Mouse (Mus musculus) heart, postnatal 36 days (tissue): Measurements from ENCODE around the gene Wdr75. TPM values are rescaled to one million over a fixed set of nuclear protein-coding genes. Genes with fewer than 3 reads are reported as not detected.
A peak's percentile ranks its signal among the peaks of the same experiment; 100 is the strongest.

Source experiments
- DNase-seq, 2 experiments: peaks; one replicate each; pipeline ENCODE4 v3.0.0; 2021 to 2022
- intact Hi-C: fragments of 180-260 bp; cut with DNase I; formaldehyde crosslinking; loops from one replicate; pipeline ENCODE4 v1.15.1; 2025
- total RNA-seq, 2 experiments: library from RNA; stranded (reverse); gene quantifications; 2 replicates each; pipeline ENCODE4 v1.2.3; 2021

Gene Wdr75
- total RNA-seq, 2 experiments from 2014 or later, result 16.7 to 22.5 TPM

DNA sequence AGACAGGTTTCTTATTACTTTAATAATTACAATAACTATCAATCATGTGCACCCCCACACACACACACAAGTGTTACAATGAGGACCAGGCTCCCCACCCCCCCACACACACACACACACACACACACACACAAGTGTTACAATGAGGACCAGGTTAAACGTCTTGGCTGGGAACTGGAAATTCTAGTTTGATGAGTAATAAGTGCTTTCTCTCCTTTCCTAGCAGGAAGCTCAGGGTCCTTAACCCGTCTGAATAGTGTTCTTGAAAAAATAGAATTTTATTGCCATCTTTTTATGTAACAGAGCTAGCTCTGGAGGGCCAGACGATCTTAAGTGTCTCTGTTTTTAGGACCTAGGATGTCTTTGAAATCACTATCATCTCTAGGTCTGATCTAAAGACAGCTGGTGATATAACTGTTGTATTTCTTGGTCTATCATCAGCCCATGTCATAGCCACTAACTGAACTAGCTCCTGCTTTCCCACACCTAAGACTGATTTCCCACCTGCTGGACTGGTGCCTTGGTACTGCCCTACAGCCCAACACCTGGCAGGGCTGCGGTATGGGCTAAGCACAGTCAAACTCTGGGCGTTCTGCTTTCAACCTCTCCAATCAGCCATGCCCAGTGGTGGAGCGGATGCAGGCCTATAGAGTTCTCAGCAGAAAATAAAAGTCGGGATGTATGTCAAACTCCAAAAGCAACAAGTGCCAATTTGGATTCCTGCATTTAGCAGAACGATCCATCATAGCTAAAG, 35.7 kb downstream of the Wdr75 start:
- DNase-seq, result no peak
- intact Hi-C loops, result no loop called here

DNA sequence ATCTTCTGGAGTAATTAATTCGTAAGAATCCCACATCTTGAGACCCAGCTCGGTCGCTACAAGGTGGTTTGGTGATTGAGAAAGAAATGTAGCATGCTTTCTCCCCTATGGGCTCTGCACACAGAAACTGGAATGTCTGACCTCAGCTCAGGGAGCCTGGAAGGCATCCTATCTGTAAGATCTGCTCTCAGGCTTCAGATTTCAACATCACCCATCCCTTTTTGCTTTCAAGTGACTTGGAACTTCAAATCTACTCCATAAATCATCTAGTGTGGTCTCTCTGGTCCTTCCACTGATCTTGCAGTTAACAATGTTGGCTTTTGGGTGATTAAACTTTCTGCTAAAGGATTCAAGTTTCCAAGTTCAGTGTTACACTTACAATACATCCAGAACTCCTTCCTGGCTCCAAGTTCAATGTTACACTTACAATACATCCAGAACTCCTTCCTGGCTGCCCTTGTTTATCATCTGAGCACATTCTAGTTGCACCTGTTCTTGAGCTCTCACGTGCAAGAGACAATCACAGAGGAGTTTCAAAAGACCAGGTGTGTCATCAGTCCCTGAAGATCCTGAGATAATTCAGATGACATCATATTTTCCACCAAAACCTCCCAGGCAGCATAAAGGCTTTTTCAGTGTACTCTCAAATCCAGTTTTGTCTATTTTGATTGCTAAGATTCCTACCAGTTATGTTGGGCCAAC, 40.5 kb downstream of the Wdr75 start:
- no peak for DNase-seq
- intact Hi-C loops, result no loop called here

DNA sequence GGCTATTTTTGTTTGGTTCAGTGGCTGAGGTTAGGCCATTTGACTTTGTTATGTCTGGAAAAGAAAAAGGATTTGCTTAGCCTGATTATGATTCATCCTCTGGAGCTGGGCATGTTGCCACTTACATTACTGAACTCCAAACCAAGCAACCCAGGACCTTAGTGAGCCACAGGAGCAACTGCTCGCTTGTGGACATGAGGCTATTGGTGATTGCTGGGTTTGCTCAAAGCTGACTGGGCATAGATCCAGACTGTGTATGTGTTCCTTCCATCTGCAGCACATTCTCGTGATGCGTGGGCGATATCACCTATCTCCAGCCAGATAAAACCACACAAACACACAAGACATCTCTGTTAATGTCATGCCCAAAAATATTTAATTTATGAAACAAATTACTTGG, 42.8 kb downstream of the Wdr75 start:
- intact Hi-C loops, result no loop called here
- DNase-seq, result peak; percentile 60 to 66

DNA sequence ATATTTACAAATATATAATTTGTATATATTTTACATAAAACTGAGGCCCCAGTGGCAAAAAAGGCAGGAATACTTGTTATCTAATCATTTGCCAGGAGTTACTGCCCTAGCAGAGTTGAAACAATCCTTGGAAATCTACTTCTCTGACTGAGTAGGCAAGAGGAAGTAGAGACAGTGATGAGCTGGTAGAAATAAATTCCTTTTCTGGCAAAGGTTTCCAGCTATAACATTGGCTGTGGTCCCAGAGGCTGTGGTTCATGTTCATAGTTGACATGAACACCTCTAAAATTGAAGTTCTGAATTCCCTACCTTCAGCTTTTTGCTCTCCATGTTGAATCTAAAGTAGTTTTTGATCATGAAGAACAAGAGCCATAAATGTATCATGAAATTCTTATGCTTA, 43.3 kb downstream of the Wdr75 start:
- intact Hi-C loops, result no loop called here
- DNase-seq, result no peak

DNA sequence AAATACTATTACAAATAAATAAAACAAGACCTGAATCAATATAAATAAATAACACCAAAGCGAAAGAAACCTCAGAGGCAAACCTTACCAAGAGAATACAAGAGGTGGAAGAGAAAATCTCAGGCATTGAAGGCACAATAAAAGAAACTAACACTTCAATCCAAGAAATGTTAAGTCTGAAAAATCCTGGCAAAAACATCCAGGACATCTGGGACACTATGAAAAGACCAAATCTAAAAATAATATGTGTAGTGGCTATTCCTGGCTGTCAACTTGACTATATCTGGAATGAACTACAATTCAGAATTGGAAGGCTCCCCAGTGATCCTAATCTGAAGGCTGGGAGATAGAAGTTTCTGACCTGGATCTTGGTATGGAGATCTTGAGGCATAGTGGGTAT, 50.5 kb downstream of the Wdr75 start:
- DNase-seq, result no peak
- intact Hi-C loops, result no loop called here

DNA sequence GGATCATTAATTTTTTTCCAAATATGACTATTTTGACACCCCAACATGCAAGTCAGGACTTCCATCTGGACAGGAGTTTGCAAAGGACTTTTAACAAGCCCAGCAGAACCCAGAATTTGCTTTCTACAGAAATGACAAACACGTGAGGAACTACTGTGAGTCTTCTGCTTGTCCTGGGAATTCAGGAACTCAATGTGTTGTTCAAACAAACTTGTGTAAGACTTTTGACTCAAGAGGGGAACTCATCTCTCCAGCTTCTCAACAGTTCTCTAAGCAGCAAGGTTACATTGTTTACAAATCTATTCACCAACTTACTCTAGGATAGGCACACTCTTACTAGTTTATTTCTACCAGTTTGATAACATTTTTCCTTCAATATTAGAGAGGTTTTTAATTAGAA, 63.1 kb downstream of the Wdr75 start:
- no peak for DNase-seq
- intact Hi-C loops, result no loop called here

DNA sequence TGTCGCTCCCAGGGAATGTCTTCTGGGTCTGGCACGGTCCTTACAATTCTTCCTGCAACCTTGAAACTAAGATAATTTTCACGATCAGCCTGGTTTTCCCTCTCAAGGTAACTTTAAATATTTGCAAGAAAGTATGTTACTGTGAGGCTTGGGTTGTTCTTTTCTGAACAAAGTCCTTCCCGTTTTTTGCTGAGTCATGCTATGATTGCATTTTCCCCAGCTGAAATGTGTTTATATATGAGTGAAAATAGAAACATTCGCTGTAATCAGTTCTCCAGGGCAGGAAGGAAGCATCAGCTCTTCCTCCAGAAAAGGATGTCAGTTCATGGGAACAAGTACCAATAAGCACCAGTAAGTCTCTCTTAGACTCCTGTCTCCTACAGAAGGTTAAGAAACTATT, 65.4 kb downstream of the Wdr75 start:
- intact Hi-C loops, result no loop called here
- no peak for DNase-seq

DNA sequence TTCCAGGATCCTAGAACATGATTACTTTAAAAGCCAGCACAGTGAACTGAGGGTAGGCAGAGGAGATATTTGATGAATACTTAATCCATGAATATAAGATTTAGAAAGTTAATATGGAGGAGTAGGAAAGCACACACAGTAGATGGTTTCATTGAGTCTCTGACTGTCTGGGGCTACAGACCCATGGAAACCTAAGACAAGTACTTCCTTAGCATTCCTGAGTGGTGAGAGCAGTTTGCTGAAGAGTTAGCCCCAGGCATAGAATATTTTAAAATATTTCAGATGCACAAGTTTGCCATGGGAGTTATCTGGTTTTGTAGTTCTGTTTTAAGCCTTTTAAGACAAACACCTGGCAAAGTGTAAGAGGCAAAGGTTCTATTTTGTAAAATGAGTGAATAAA, 66.2 kb downstream of the Wdr75 start:
- intact Hi-C loops, result no loop called here
- DNase-seq, result no peak

DNA sequence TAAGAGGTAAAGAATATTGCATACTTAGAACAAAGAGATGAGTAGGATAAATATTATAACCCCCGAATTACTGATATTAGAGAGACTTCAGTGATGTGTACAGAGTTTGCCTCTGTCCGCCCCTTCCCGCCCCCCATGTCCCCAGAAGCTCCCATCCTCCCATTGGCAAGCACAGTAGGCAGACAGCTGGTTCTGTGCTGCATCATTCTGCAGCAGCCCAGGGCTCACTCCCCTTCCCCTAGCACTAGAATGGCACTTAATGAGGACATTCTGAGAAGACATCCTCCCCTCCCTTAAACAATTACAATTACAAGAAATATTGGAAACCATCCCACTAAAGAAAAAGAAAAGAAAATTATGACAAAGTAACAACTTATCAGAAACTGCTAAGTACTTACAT, 68.7 kb downstream of the Wdr75 start:
- intact Hi-C loops, result no loop called here
- DNase-seq, result no peak

DNA sequence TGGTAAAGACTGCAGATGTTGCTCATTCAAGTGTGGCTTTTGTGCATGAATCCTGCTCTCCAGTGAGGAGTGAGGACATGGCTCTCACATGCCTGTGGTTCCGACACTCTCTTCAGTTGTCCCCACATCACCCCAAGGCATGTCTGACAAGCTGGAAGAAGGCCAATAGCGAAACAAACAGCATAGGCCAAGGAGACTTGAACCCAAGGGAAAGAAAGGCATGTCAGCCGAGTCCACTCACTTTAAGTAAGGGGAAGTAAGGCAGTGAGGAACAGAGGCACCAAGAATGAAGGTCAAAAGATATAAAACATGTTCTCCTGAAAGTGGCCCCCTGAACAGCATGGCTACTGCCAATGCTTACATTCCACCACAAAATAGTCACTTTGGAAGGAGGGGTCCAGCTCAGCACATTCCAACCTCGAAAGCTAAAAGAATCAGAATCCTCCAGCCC, 69.6 kb downstream of the Wdr75 start:
- DNase-seq, result peak; percentile 27 to 41
- intact Hi-C loops, result loop anchor here (5.0 kb wide), 1 partner anchor 63 kb away; the partner anchor contains the start of gene Slc40a1

DNA sequence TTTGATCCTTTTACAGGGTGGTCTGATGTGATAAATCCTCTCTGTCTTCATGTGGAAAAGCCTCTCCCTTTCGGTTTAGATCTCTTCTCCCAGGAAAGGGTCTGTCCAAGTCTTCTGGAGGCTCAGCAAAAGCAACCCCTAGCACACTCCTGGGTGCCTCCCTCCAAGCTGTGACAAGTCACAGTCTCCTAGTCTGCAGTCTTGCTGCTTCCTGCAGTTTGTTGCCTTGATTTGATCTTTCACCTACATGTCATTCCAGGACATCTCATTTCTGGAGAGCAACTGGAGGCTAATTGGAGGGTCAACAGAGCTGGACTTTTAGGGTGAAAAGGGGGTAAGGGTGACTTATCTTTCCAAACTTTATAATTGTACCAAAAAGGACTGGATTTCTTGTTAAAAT, 70.3 kb downstream of the Wdr75 start:
- DNase-seq, result no peak
- intact Hi-C loops, result loop anchor here (5.0 kb wide), 1 partner anchor 62 kb away; the partner anchor contains the start of gene Slc40a1

DNA sequence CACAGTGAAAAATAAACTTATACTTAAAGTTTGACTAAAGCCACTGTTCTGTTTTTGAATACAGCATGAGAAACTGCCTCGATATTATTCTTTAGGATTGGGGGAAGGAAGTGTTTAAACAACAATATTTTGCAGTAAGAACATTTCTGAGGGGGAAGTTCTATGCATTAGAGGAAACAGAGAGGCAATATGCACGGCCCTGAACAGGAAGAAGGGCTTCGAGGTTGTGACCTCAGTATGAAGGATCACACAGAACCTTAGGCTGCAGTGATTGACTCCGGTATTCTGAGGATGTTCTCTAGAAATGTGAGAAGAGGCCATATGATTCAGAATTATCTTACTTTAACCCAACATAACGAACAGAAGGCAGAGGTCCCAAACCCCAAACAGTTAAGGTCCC, 70.8 kb downstream of the Wdr75 start:
- no peak for DNase-seq

DNA sequence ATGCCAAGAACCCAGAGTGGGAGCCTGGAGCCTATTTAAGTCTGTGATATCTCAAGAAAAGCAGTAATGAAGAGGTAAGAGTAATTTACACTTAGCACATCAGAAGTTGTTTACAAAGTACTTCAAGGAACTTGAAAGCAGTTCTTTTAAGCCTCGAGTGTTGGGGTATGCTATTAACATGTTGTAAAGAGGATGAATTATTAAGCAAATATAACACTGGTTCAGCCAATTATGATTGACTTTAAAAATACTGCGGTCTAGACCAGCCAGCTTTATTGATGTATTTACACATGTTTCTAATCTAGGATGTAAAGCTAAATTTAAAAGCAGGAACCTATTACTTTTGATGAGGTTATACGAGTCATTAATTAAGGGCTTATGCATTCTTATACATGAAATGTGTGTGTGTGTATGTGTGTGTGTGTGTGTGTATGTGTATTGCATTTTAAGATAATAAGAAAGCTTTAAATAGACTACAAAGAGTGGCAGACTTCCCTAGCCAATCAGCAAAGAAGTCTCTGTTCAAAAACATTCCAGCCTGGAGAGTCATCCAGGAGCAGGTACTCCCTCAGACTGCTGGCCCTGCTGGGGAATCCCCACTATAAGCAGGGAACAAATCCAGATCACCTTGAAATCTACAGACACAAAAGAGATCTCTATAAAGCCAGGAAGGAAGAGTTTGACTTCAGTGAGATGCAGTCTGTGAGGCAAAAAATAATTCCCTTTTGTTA, 71.5 kb downstream of the Wdr75 start:
- no peak for DNase-seq

More for the DNA sequence above, 70.8 kb downstream of the Wdr75 start:
- intact Hi-C loops, result loop anchor here (5.0 kb wide), 1 partner anchor 62 kb away; the partner anchor contains the start of gene Slc40a1

DNA sequence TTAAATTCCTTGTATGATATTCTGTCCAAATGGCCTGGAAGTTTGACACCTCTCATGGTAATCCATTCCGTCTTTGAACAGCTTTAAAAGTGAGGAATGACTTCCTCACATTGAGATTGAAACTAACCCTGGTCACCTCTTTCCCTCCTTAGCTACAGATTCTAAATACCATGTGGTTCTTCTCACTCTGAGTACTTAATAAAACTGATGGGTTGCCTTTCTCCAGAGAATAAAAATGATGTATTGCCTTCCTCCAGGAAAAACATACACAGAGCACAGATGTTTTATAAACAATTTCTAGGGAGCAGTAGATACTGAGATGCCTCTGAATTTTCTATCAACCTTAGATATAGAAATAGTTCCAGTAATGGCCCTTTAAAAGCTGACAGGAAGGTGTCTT, 73.1 kb downstream of the Wdr75 start:
- intact Hi-C loops, result loop anchor here (5.0 kb wide), 1 partner anchor 59 kb away; the partner anchor contains the start of gene Slc40a1

More for the DNA sequence above, 71.5 kb downstream of the Wdr75 start:
- intact Hi-C loops, result loop anchor here (5.0 kb wide), 1 partner anchor 61 kb away; the partner anchor contains the start of gene Slc40a1

DNA sequence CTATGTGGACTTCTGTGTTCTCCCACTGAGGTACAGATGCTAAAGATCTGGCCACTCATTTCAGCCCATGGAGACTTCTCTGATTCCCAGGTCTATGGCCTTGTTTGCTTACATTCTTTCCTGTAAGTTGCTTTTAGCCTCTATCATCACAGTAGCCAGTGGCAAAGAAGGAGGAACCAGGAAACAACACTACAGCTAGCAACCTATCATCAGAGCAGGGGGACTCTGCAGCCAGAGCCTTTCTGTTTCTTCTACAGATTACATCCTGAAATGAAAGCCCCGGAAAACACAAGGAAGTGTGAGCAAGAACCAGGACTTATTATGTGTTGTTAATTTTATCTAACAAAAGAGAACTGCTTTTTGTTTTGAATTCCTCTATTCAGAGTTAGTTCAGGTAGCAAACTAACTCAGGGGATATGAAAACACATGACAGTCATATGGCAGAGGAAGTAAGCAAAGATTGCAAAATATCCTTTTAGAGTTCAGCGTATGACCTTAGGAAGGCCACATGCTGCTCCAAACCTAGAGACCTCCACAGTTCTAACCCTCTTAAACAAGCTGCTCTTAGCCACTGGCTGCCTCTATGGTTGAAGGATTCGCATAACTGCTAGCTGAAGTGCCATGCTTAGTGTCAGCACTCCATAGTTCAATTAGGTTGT, 73.6 kb downstream of the Wdr75 start:
- no peak for DNase-seq
- intact Hi-C loops, result loop anchor here (5.0 kb wide), 1 partner anchor 59 kb away; the partner anchor contains the start of gene Slc40a1

More for the DNA sequence above, 73.1 kb downstream of the Wdr75 start:
- DNase-seq, result no peak

Other genes with a start within 250 kb of the Wdr75 start
- gene Gm5269, start 95.1 kb downstream of the Wdr75 start, total RNA-seq, result not detected
- gene Slc40a1, start 131.4 kb downstream of the Wdr75 start, total RNA-seq, result 10 to 100 TPM; 23.1 to 24.1 TPM